Mouse (Mus musculus) ovary, postnatal 36 days (tissue): ENCODE measurements at regions not wholly inside any gene's neighbourhood (a gene's known extent, or its start where the extent isn't known, plus 50 kb on each side); places are given as distances from the start of the nearest gene placed in this dataset.

ENCODE experiments used
- DNase-seq: peaks from one replicate; pipeline ENCODE4 v3.0.0; 2022; ENCODE audit warnings: low spot score, mixed read lengths

DNA sequence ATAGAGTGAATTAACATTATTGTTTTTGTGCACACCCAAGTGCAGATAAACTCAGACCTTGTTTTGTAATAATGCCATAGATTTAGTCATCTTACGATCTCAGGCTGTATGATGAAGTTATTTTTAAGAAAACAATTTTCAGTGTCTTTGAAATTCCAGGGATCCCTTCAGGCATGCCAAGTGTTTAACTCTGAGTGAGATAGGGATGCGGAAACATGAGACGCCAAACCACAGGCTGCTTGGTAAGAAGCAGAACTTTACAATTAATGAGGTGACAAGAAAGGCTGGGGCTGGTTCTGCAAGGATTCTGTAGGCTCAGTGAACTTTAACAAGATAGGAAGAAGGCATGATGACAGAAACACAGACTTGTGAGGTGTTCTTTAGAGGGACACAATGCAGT lies 292.3 kb upstream of the Alcam start:
- no peak for DNase-seq

- no peak for DNase-seq
These were observed 290.8 kb upstream of the Alcam start for GRCm38 (mm10) chr16:52744720-52745119.

- no peak for DNase-seq
These were observed 288.3 kb upstream of the Alcam start for GRCm38 (mm10) chr16:52742166-52742565.

DNA sequence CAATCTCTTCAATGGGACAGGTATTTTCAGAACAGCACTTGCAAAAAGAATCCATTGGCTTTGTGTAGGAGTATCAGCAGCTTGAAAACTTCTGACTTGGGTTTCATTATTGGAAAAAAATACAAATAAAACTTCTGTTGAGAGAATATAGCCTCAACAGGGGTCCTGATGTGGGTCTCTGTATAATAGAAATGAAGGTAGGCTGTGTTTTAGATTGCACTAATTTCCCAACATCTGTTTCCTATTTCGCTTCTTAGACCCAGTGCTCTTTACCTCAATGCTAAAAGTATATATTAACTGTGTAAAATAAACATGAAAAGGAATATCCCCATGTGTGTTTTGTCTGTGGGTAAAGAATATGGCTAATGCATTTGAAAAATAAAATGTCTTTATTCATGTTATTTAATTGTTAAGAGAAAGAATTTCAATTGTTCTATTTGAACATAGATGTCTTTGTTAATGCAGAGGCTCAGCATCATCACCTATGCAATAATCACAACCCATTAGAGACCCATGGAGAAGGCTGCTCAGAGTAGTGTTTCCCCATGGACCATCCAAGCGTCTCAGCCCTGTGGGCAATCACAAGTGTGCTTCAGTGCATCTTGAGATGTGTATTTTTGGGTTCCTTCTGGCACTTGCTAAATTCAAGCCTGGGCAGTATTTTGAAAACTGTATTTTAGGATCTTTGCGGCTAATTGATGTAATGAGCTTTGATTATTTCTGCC lies 272.4 kb upstream of the Alcam start:
- no peak for DNase-seq

GRCm38 (mm10) chr16:52718231-52718932 lies 264.5 kb upstream of the Alcam start:
- no peak for DNase-seq

GRCm38 (mm10) chr16:52690272-52690671 lies 236.4 kb upstream of the Alcam start:
- DNase-seq: no peak

DNA sequence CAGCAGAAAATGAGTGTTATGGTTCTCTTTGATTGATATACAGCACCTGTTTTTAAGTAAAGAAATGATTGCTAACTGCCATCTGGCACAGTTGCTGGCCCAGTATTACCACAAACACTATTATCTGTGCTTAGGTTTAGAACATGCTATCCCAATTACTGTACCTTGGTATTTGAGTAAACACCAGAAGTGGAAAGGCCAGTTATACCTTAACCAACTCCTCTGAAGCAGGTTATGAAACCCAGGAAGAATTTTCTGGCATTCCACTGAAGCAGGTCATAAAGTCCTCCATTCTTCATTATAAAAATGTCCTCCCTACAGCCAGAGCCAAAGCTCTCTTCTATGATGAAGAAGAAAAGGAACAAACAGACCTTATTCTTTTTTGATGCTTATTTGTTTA lies 201.0 kb upstream of the Alcam start:
- no peak for DNase-seq
